Comparison of ENCODE assay signal across 29 mouse cellular contexts in the genomic region with DNA sequence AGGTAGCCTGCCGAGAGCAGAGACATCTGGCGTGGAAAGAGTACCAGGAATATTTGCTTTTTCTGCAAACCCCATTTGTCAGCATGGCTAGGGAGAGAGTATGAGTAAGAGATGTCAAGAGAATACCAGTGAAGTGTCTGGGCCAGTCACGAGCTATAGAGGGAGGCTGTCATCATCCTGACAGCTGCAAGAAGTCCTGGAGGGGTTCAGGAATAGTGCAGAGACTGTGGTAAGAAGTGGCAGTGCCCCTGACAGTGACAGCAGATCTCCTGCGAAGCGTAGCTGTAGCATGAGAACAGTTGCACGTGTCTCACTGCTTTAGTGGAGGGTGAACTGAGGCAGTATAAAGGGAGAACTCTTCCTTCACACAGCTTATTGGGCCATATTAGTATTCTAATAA. TPM values are rescaled to one million over a fixed set of nuclear protein-coding genes. Genes with fewer than 3 reads are reported as not detected.
DNase-seq lines count a peak whose midpoint lies in the region; ATAC-seq and TF ChIP-seq lines count a peak whose summit lies in the region.
"Had no signal": no experiment of that assay in that cellular context is flagged by ENCODE, and none has a peak within 500 bp of the region (broad histone marks: within the 10 kb centered on the region; RNA-seq: fewer than 3 reads in every experiment).

No protein-coding gene starts in this region.

- 78% methylated on average over 6 of the region's 6 CpGs for WGBS in forebrain, postnatal 0 days
- 83% methylated on average over 6 of the region's 6 CpGs for WGBS in forebrain, embryonic 13.5 days
- 39% methylated on average over 6 of the region's 6 CpGs for WGBS in heart, embryonic 13.5 days
- 68% methylated on average over 6 of the region's 6 CpGs for WGBS in limb, embryonic 13.5 days

- H3K9me3 ChIP-seq in forebrain, postnatal 0 days (ENCODE audit: low read length) = no peaks in the 10 kb centered on the region
- H3K9me3 ChIP-seq in forebrain, embryonic 13.5 days (replicated peaks) = no peaks in the 10 kb centered on the region
- no peaks in the 10 kb centered on the region for H3K9me3 ChIP-seq in heart, embryonic 13.5 days
- H3K9me3 ChIP-seq in limb, embryonic 13.5 days = no peaks in the 10 kb centered on the region
- H3K9me3 ChIP-seq: heart, embryonic 15.5 days; hindbrain, embryonic 15.5 days; lung, embryonic 15.5 days; megakaryocyte, embryonic 14.5 days; midbrain, embryonic 12.5 days; neural tube, embryonic 13.5 days; stomach, embryonic 15.5 days had no signal

- no peak overlapping the region for H3K4me3 ChIP-seq in forebrain, postnatal 0 days (ENCODE audit: low read depth, low read length)
- H3K4me3 ChIP-seq in forebrain, embryonic 13.5 days = no peak overlapping the region
- no peak overlapping the region for H3K4me3 ChIP-seq in heart, embryonic 13.5 days
- H3K4me3 ChIP-seq in C2C12 (ENCODE audit: insufficient read depth, poor library complexity, severe bottlenecking) = no peak overlapping the region
- no peak overlapping the region for H3K4me3 ChIP-seq in limb, embryonic 13.5 days
- H3K4me3 ChIP-seq: erythroblast, embryonic 14.5 days; heart, embryonic 15.5 days; hindbrain, embryonic 15.5 days; lung, embryonic 15.5 days; megakaryocyte, embryonic 14.5 days; midbrain, embryonic 12.5 days; neural tube, embryonic 13.5 days; stomach, embryonic 15.5 days had no signal

- H3K4me1 ChIP-seq in forebrain, postnatal 0 days (ENCODE audit: insufficient read depth) = no peaks in the 10 kb centered on the region
- peaks cover 21% of the 10 kb centered on the region for H3K4me1 ChIP-seq in forebrain, embryonic 13.5 days
- H3K4me1 ChIP-seq in heart, embryonic 13.5 days = peaks cover 48% of the 10 kb centered on the region
- H3K4me1 ChIP-seq in limb, embryonic 13.5 days = peaks cover 60% of the 10 kb centered on the region

- intact Hi-C loops in heart, postnatal 25 days (cut with DNase I) = no loop called here

- H3K9ac ChIP-seq in forebrain, postnatal 0 days = no peak overlapping the region
- H3K9ac ChIP-seq in forebrain, embryonic 13.5 days = no peak overlapping the region
- H3K9ac ChIP-seq in heart, embryonic 13.5 days = peak overlapping the region; percentile 0; the same call in 1 of the 2 replicates
- H3K9ac ChIP-seq in limb, embryonic 13.5 days = no peak overlapping the region
- H3K9ac ChIP-seq: heart, embryonic 15.5 days; hindbrain, embryonic 15.5 days; liver, embryonic 14.5 days; lung, embryonic 15.5 days; midbrain, embryonic 12.5 days; neural tube, embryonic 13.5 days; stomach, embryonic 15.5 days had no signal

- H3K27me3 ChIP-seq in forebrain, postnatal 0 days (ENCODE audit: insufficient read depth, low read length) = no peaks in the 10 kb centered on the region
- H3K27me3 ChIP-seq in forebrain, embryonic 13.5 days = no peaks in the 10 kb centered on the region
- H3K27me3 ChIP-seq in heart, embryonic 13.5 days (replicated peaks) = no peaks in the 10 kb centered on the region
- no peaks in the 10 kb centered on the region for H3K27me3 ChIP-seq in C2C12 (ENCODE audit: control insufficient read depth, insufficient read depth, insufficient read length)
- no peaks in the 10 kb centered on the region for H3K27me3 ChIP-seq in limb, embryonic 13.5 days
- H3K27me3 ChIP-seq: heart, embryonic 15.5 days; hindbrain, embryonic 15.5 days; lung, embryonic 15.5 days; megakaryocyte, embryonic 14.5 days; midbrain, embryonic 12.5 days; neural tube, embryonic 13.5 days; stomach, embryonic 15.5 days had no signal

- ATAC-seq in forebrain, postnatal 0 days = peak; percentile 23; the same call in 1 of the 2 replicates
- ATAC-seq in forebrain, embryonic 13.5 days = no peak
- ATAC-seq in heart, embryonic 13.5 days (ENCODE audit: extremely low read depth, insufficient number of reproducible peaks, low FRiP score, low TSS enrichment) = no peak
- peak; percentile 37; the same call in 1 of the 2 replicates for ATAC-seq in limb, embryonic 13.5 days (ENCODE audit: low FRiP score, low read depth)
- ATAC-seq: inflammation-experienced regulatory T-cells, adult 6 months had no signal

- no peaks in the 10 kb centered on the region for H3K79me2 ChIP-seq in C2C12 (ENCODE audit: control insufficient read depth, insufficient read depth)

- no peak for TF ChIP-seq CTCF in forebrain, postnatal 0 days (IDR thresholded peaks at IDR 0.05; ENCODE audit: low read depth)
- TF ChIP-seq CTCF in C2C12 (IDR thresholded peaks at IDR 0.05; ENCODE audit: control insufficient read depth, insufficient read depth, insufficient read length) = no peak

- no peak overlapping the region for H3K27ac ChIP-seq in forebrain, postnatal 0 days (ENCODE audit: low read depth, low read length)
- H3K27ac ChIP-seq in forebrain, embryonic 13.5 days = no peak overlapping the region
- H3K27ac ChIP-seq in heart, embryonic 13.5 days (replicated peaks) = peak overlapping the region; percentile 12; the same call in 1 of the 2 replicates
- H3K27ac ChIP-seq in limb, embryonic 13.5 days = peak overlapping the region; percentile 89; the same call in 1 of the 2 replicates
- H3K27ac ChIP-seq: hindbrain, embryonic 15.5 days; liver, embryonic 14.5 days; midbrain, embryonic 12.5 days had no signal

- H3K79me3 ChIP-seq in C2C12 (ENCODE audit: low read depth) = no peaks in the 10 kb centered on the region

- H3K36me3 ChIP-seq in forebrain, postnatal 0 days (ENCODE audit: insufficient read depth) = no peaks in the 10 kb centered on the region; the same call in 1 of the 2 replicates
- no peaks in the 10 kb centered on the region for H3K36me3 ChIP-seq in forebrain, embryonic 13.5 days (ENCODE audit: poor library complexity, severe bottlenecking)
- H3K36me3 ChIP-seq in heart, embryonic 13.5 days = 0 out of 2 replicates have a peak, but pooled peaks cover 3% of the 10 kb centered on the region
- peaks cover 4% of the 10 kb centered on the region for H3K36me3 ChIP-seq in C2C12 (ENCODE audit: control insufficient read depth, insufficient read depth)
- no peaks in the 10 kb centered on the region for H3K36me3 ChIP-seq in limb, embryonic 13.5 days
- H3K36me3 ChIP-seq: heart, embryonic 15.5 days; hindbrain, embryonic 15.5 days; lung, embryonic 15.5 days; neural tube, embryonic 13.5 days; stomach, embryonic 15.5 days had no signal

- no peak overlapping the region for H3ac ChIP-seq in C2C12 (ENCODE audit: control insufficient read depth, insufficient read length, low read depth)

- no peak for DNase-seq in forebrain, postnatal 0 days
- DNase-seq in heart, postnatal 25 days (ENCODE audit: low spot score) = no peak
- DNase-seq in cerebellum, postnatal 4 days (ENCODE audit: low spot score in 2 of 2) = no peak
- DNase-seq in adrenal gland, postnatal 14 days = no peak
- DNase-seq: adrenal gland, postnatal 25 days; cerebellum, adult 18-20 months; cerebellum, postnatal 14 days; gastrocnemius, postnatal 25 days; heart, adult 11 months; kidney, adult 11 months; kidney, postnatal 14 days; layer of hippocampus, adult 9-11 months; liver; lung, postnatal 4 days; right cerebral cortex, postnatal 25 days had no signal

- H3K4me2 ChIP-seq in forebrain, postnatal 0 days (ENCODE audit: low read depth) = no peak overlapping the region
- no peak overlapping the region for H3K4me2 ChIP-seq in forebrain, embryonic 13.5 days
- no peak overlapping the region for H3K4me2 ChIP-seq in heart, embryonic 13.5 days
- no peak overlapping the region for H3K4me2 ChIP-seq in limb, embryonic 13.5 days (replicated peaks)
- H3K4me2 ChIP-seq: heart, embryonic 15.5 days; hindbrain, embryonic 15.5 days; lung, embryonic 15.5 days; midbrain, embryonic 12.5 days; neural tube, embryonic 13.5 days; stomach, embryonic 15.5 days had no signal

TF ChIP-seq in C2C12, 6 proteins besides CTCF, POLR2A, EP300 and RAD21:
- TF ChIP-seq FOSL1 (IDR thresholded peaks at IDR 0.05; ENCODE audit: insufficient read depth, low read length, poor library complexity, severe bottlenecking) = no peak
- no peak for TF ChIP-seq MYOG (IDR thresholded peaks at IDR 0.05; ENCODE audit: control insufficient read depth, extremely low read depth, insufficient read length)
- TF ChIP-seq MAX (IDR thresholded peaks at IDR 0.05) = no peak
- TF ChIP-seq MYOD1 (IDR thresholded peaks at IDR 0.05; ENCODE audit: control insufficient read depth, insufficient read length, low read depth) = peak; percentile 76
- TF ChIP-seq CEBPB (IDR thresholded peaks at IDR 0.05; ENCODE audit: low read depth) = no peak

RNA-seq across cellular contexts. Expression of gene Tgfb3, which starts 57.3 kb away (rescaled TPM):
- 6.5 and 7.3 TPM in 2 replicates for total RNA-seq in forebrain, postnatal 0 days (2014; rRNA removed)
- polyA plus RNA-seq in forebrain, postnatal 0 days (2015; fragmentation: Nextera tagmentation; extraction: Ambion mirVana) = 5.3 and 6.8 TPM in 2 replicates
- polyA plus RNA-seq in forebrain, embryonic 13.5 days (2015; fragmentation: Nextera tagmentation; extraction: Ambion mirVana) = 5.7 and 5.9 TPM in 2 replicates
- polyA plus RNA-seq in heart, embryonic 13.5 days (2015; fragmentation: Nextera tagmentation; extraction: Ambion mirVana) = 23.7 TPM in 2 replicates
- 10 to 100 TPM; 14.8 to 16.5 TPM for total RNA-seq in heart, postnatal 25 days (2021)
- polyA plus RNA-seq in C2C12 (2012; fragmentation: generic; extraction: Trizol) = 12.1 TPM
- polyA plus RNA-seq in limb, embryonic 13.5 days (2015; fragmentation: Nextera tagmentation; extraction: Ambion mirVana) = 67.8 and 73.3 TPM in 2 replicates
- total RNA-seq in adrenal gland, postnatal 14 days (2021) = 11.3 and 13.2 TPM in 2 replicates
- polyA plus RNA-seq: erythroblast, embryonic 14.5 days had no signal

Comparison
In these comparisons a context has a peak if more than half of its experiments do, and no peak if none do; other contexts are left out.
1. ATAC-seq: peak in forebrain, postnatal 0 days (single experiment) and limb, embryonic 13.5 days (single experiment); none in forebrain, embryonic 13.5 days (single experiment) and heart, embryonic 13.5 days (single experiment).
2. H3K27ac ChIP-seq: peak in heart, embryonic 13.5 days (single experiment) and limb, embryonic 13.5 days (single experiment); none in forebrain, postnatal 0 days (single experiment) and forebrain, embryonic 13.5 days (single experiment).